Mouse (Mus musculus) CH12.LX (cell line): ENCODE data around the gene Tbc1d2.

ENCODE experiments used
- CTCF ChIP-seq, 2 experiments: IDR thresholded peaks in 1 of 2; conservative IDR thresholded peaks in 1 of 2; 2 replicates each; pipeline ENCODE4 v1.5.1; 2011 to 2012; ENCODE audit warnings: low read depth in 2 of 2, low read length in 2 of 2, improper control_type of control experiment in 1 of 2, inconsistent platforms in 1 of 2, mild to moderate bottlenecking in 1 of 2, moderate library complexity in 1 of 2
- ETS1 ChIP-seq: conservative IDR thresholded peaks from 2 replicates; pipeline ENCODE4 v1.6.1; 2012; ENCODE audit warnings: low read depth, mild to moderate bottlenecking, inconsistent platforms, low read length, improper control_type of control experiment, moderate library complexity
- GABPA ChIP-seq: IDR thresholded peaks from 2 replicates; pipeline ENCODE4 v1.6.1; 2012; ENCODE audit warnings: low read depth, low read length, improper control_type of control experiment, inconsistent platforms; ENCODE audit not compliant: insufficient replicate concordance
- HCFC1 ChIP-seq: IDR thresholded peaks from 2 replicates; pipeline ENCODE4 v1.6.1; 2012; ENCODE audit warnings: low read depth, mild to moderate bottlenecking, inconsistent platforms, low read length, improper control_type of control experiment
- KAT2A ChIP-seq: IDR thresholded peaks from 2 replicates; pipeline ENCODE4 v1.6.1; 2012; ENCODE audit warnings: low read length, improper control_type of control experiment, inconsistent platforms; ENCODE audit not compliant: insufficient replicate concordance
- MAX ChIP-seq: IDR thresholded peaks from 2 replicates; pipeline ENCODE4 v1.6.1; 2011; ENCODE audit warnings: low read length, improper control_type of control experiment
- POLR2A ChIP-seq: IDR thresholded peaks from 2 replicates; pipeline ENCODE4 v1.6.1; 2011; ENCODE audit warnings: low read depth, mild to moderate bottlenecking, improper control_type of control experiment, low read length
- SIN3A ChIP-seq: IDR thresholded peaks from 2 replicates; pipeline ENCODE4 v1.6.1; 2012; ENCODE audit warnings: low read length, improper control_type of control experiment, inconsistent platforms
- USF1 ChIP-seq: IDR thresholded peaks from 2 replicates; pipeline ENCODE4 v1.6.1; 2014; ENCODE audit warnings: low read depth, mild to moderate bottlenecking, inconsistent platforms, low read length, improper control_type of control experiment
- USF2 ChIP-seq: conservative IDR thresholded peaks from 2 replicates; pipeline ENCODE4 v1.6.1; 2011; ENCODE audit warnings: low read depth, low read length, improper control_type of control experiment
- ZNF384 ChIP-seq: IDR thresholded peaks from 2 replicates; pipeline ENCODE4 v1.6.1; 2012; ENCODE audit warnings: low read depth, low read length, improper control_type of control experiment, inconsistent platforms

DNA sequence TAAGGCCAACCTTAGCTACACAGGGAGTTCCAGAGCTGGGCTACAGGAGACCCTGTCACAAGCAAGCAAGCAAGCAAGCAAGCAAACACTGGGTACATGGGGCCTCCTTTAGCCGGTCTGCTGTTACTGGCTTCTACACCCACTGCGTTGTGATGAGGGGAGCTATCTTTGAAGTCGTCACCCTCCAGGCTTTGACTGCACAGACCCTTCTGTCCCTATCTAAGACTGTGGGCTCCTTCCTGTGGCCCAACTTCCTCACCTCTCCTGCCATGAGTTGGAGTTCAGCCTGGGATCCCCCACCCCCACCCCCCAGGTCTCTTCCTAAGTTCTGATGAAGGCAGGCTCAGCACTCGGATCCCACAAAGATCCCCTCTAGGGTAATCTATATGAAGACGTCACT lies 88.0 kb downstream of the Tbc1d2 start:
- TF ChIP-seq CTCF (conservative IDR thresholded peaks at IDR 0.05 in 1 of 2, IDR thresholded peaks at IDR 0.05 in 1 of 2; ENCODE audit: low read depth in 2 of 2, low read length in 2 of 2) (no peak), USF2 (no peak), ETS1 (no peak), HCFC1 (no peak), GABPA (no peak), POLR2A (no peak), KAT2A (no peak), ZNF384 (no peak), SIN3A (no peak), USF1 (no peak), MAX (no peak)
